ENCODE assay signal across 8 mouse cellular contexts in genomic region chr1:153048147-153048878, GRCm38 (mm10).
A peak's percentile ranks its signal among the peaks of the same experiment; 100 is the strongest.
DNase-seq lines count a peak whose midpoint lies in the region; ATAC-seq lines count a peak whose summit lies in the region.

No protein-coding gene starts in this region.

- H3K9ac ChIP-seq in forebrain, embryonic 12.5 days = no peak overlapping the region
- no peak overlapping the region for H3K9ac ChIP-seq in kidney, embryonic 15.5 days
- 0 out of 2 replicates have a peak overlapping the region, but pooled peaks have one; percentile 41 for H3K9ac ChIP-seq in midbrain, embryonic 11.5 days (ENCODE audit: low read length)

- H3K4me3 ChIP-seq in forebrain, embryonic 10.5 days = no peak overlapping the region
- no peak overlapping the region for H3K4me3 ChIP-seq in forebrain, embryonic 12.5 days (replicated peaks)
- H3K4me3 ChIP-seq in kidney, embryonic 15.5 days (replicated peaks) = no peak overlapping the region
- H3K4me3 ChIP-seq in midbrain, embryonic 11.5 days (ENCODE audit: low read depth, low read length) = no peak overlapping the region

- peaks cover 43% of the 10 kb centered on the region for H3K4me1 ChIP-seq in forebrain, embryonic 10.5 days
- H3K4me1 ChIP-seq in forebrain, embryonic 12.5 days = peaks cover 17% of the 10 kb centered on the region
- H3K4me1 ChIP-seq in kidney, embryonic 15.5 days = peaks cover 24% of the 10 kb centered on the region
- H3K4me1 ChIP-seq in midbrain, embryonic 11.5 days (ENCODE audit: control insufficient read depth, insufficient read depth, low read length) = peaks cover 13% of the 10 kb centered on the region

- H3K36me3 ChIP-seq in forebrain, embryonic 10.5 days (replicated peaks) = no peaks in the 10 kb centered on the region
- no peaks in the 10 kb centered on the region for H3K36me3 ChIP-seq in forebrain, embryonic 12.5 days (replicated peaks)
- no peaks in the 10 kb centered on the region for H3K36me3 ChIP-seq in kidney, embryonic 15.5 days
- no peaks in the 10 kb centered on the region for H3K36me3 ChIP-seq in midbrain, embryonic 11.5 days (ENCODE audit: control insufficient read depth, insufficient read depth, low read length)

- H3K4me2 ChIP-seq in forebrain, embryonic 12.5 days = no peak overlapping the region
- H3K4me2 ChIP-seq in kidney, embryonic 15.5 days = no peak overlapping the region
- H3K4me2 ChIP-seq in midbrain, embryonic 11.5 days = no peak overlapping the region

- 17% methylated on average over 14 of the region's 14 CpGs for WGBS in forebrain, embryonic 10.5 days
- WGBS in forebrain, embryonic 12.5 days = 16% methylated on average over 14 of the region's 14 CpGs
- WGBS in kidney, embryonic 15.5 days = 22% methylated on average over 14 of the region's 14 CpGs
- 13% methylated on average over 14 of the region's 14 CpGs for WGBS in midbrain, embryonic 11.5 days

- ATAC-seq in forebrain, embryonic 12.5 days (ENCODE audit: low FRiP score) = no peak
- ATAC-seq in kidney, embryonic 15.5 days (replicated peaks; ENCODE audit: low FRiP score) = peak; percentile 76
- peak; percentile 79 for ATAC-seq in midbrain, embryonic 11.5 days (ENCODE audit: low FRiP score)

- peaks cover 94% of the 10 kb centered on the region for H3K27me3 ChIP-seq in forebrain, embryonic 10.5 days (ENCODE audit: poor library complexity, severe bottlenecking)
- peaks cover 73% of the 10 kb centered on the region for H3K27me3 ChIP-seq in forebrain, embryonic 12.5 days
- H3K27me3 ChIP-seq in kidney, embryonic 15.5 days = peaks cover 14% of the 10 kb centered on the region; the same call in 1 of the 2 replicates
- H3K27me3 ChIP-seq in midbrain, embryonic 11.5 days (ENCODE audit: control insufficient read depth, insufficient read depth, low read length) = peaks cover 13% of the 10 kb centered on the region; the same call in 1 of the 2 replicates

- no peaks in the 10 kb centered on the region for H3K9me3 ChIP-seq in forebrain, embryonic 10.5 days
- H3K9me3 ChIP-seq in forebrain, embryonic 12.5 days = no peaks in the 10 kb centered on the region
- no peaks in the 10 kb centered on the region for H3K9me3 ChIP-seq in kidney, embryonic 15.5 days (replicated peaks)
- H3K9me3 ChIP-seq in midbrain, embryonic 11.5 days (ENCODE audit: control insufficient read depth, low read length) = no peaks in the 10 kb centered on the region

- peak overlapping the region; percentile 77 for H3K27ac ChIP-seq in forebrain, embryonic 10.5 days
- H3K27ac ChIP-seq in forebrain, embryonic 12.5 days = no peak overlapping the region
- no peak overlapping the region for H3K27ac ChIP-seq in kidney, embryonic 15.5 days
- H3K27ac ChIP-seq in midbrain, embryonic 11.5 days (ENCODE audit: low read depth, low read length) = no peak overlapping the region; the same call in 1 of the 2 replicates

- peak; percentile 57 for DNase-seq in forebrain, embryonic 10.5 days (ENCODE audit: extremely low spot score, low spot score)
- DNase-seq in cerebellum, postnatal 25 days = peak; percentile 73 to 75
- peak; percentile 85 to 87 for DNase-seq in heart, adult 9 months (ENCODE audit: low spot score in 2 of 2)
- peak; percentile 89 for DNase-seq in midbrain, embryonic 11.5 days (ENCODE audit: low spot score, missing footprints)
- peak; percentile 16 for DNase-seq in urinary bladder, postnatal 10 days (ENCODE audit: low spot score)
- DNase-seq in layer of hippocampus, adult 18-20 months (ENCODE audit: low spot score in 2 of 2) = no peak

Comparison
In these comparisons a context has a peak if more than half of its experiments do, and no peak if none do; other contexts are left out.
1. DNase-seq: peak in forebrain, embryonic 10.5 days (single experiment), cerebellum, postnatal 25 days (2 of 2), heart, adult 9 months (2 of 2), midbrain, embryonic 11.5 days (single experiment) and urinary bladder, postnatal 10 days (single experiment); none in layer of hippocampus, adult 18-20 months (0 of 2).